Mouse (Mus musculus): ENCODE results near the gene Rnf4. TPM values are rescaled to one million over a fixed set of nuclear protein-coding genes. Genes with fewer than 3 reads are reported as not detected.

Gene Rnf4
- 108 TPM in 2 replicates for polyA plus RNA-seq (2012; rRNA removed)

DNA sequence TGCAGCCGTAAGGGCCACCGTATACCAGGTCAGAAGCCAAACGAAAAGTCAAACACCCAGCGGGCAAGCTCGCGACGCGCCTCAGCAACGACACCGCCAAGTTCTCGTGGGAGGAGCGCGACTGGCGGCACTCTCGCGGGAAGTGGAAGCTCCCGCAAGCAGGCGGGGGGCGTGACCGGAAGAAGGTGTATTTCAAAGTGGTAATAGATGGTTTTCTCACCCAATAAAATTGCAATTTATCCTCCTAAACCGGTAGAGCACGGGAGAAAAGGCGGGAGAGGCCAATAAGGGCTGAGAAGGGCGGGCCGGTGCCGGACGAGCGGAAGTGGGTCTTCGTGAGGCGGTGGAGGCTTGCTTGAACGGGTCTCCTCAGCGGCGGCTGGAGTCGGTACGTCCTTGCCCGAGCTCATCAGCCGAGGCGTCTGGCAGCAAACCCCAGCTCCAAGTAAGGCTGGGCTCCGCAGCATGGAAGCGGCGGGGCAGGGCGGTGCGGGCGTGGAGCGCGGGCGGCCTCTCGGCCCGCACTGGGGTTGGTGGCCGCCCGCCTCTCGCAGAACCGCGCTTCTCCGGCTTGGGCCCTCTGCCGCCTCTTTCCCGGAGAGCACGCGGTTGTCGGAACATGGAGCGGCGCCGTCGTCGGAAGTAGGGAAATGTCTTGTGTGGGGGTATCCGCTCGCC, at the start of gene Rnf4:
Rnf4 (plus strand) TSS at position 193 of the 678 bp plus-strand sequence.

GRCm38 (mm10) chr5:34288154-34288716, 47.9 kb upstream of the Rnf4 start, which contains the start of the genes Zfyve28 and Cfap99:
Gene Zfyve28 (minus strand): TSS chr5:34288449.
Gene Cfap99 (plus strand): TSS chr5:34288600.

GRCm38 (mm10) chr5:34369341-34370021, 33.4 kb downstream of the Rnf4 start, which contains the start of gene Fam193a:
Gene Fam193a (plus strand): TSS chr5:34369933.

Other genes with a start within 250 kb of the Rnf4 start
- gene Poln, start 166.8 kb upstream of the Rnf4 start, polyA plus RNA-seq (2012; rRNA removed): 0.44 and 0.71 TPM in 2 replicates
- gene Haus3, start 166.8 kb upstream of the Rnf4 start, polyA plus RNA-seq (2012; rRNA removed): 5.7 and 6.1 TPM in 2 replicates
- 81.3 and 85.4 TPM in 2 replicates for gene Mxd4, start 148.6 kb upstream of the Rnf4 start, polyA plus RNA-seq (2012; rRNA removed)
- gene Zfyve28, start 47.8 kb upstream of the Rnf4 start, polyA plus RNA-seq (2012; rRNA removed): 9.0 and 9.5 TPM in 2 replicates
- gene Cfap99, start 47.7 kb upstream of the Rnf4 start, polyA plus RNA-seq (2012; rRNA removed): 0.14 and 0.21 TPM in 2 replicates
- gene Fam193a, start 33.6 kb downstream of the Rnf4 start, polyA plus RNA-seq (2012; rRNA removed): 47.5 and 52.2 TPM in 2 replicates
- gene Tnip2, start 177.7 kb downstream of the Rnf4 start, polyA plus RNA-seq (2012; rRNA removed): 13.6 and 13.7 TPM in 2 replicates
- 32.1 and 37.2 TPM in 2 replicates for gene Sh3bp2, start 189.5 kb downstream of the Rnf4 start, polyA plus RNA-seq (2012; rRNA removed)
- gene Add1, start 237.4 kb downstream of the Rnf4 start, polyA plus RNA-seq (2012; rRNA removed): 253 and 261 TPM in 2 replicates

Measured in central nervous system, embryonic 18 days (tissue).